Mouse (Mus musculus) lung, adult 2 months (tissue): ENCODE measurements around the gene Hs2st1.

Experiments used
- CTCF ChIP-seq: fragments of 200-500 bp; IDR thresholded peaks from 2 replicates; pipeline ENCODE4 v1.5.1; 2011; ENCODE audit warnings: mild to moderate bottlenecking, low read length, control low read depth; ENCODE audit not compliant: insufficient read depth
- POLR2A ChIP-seq: fragments of 200-500 bp; IDR thresholded peaks from 2 replicates; pipeline ENCODE4 v1.6.1; 2011; ENCODE audit warnings: low read depth, mild to moderate bottlenecking, control low read depth, low read length, borderline replicate concordance; ENCODE audit errors: extremely low read depth

GRCm38 (mm10) chr3:144602819-144603218, 32.8 kb upstream of the Hs2st1 start:
- TF ChIP-seq CTCF (no peak), POLR2A (no peak)
